Mouse (Mus musculus): Measurements from ENCODE around the gene Rnf126. TPM values are rescaled to one million over a fixed set of nuclear protein-coding genes. Genes with fewer than 3 reads are reported as not detected.

The Rnf126 gene
- polyA plus RNA-seq, 1 experiment from 2014 or later, result 77.3 TPM

- Histone ChIP-seq H3K9ac (replicated peaks; ENCODE audit: low read depth, low read length) (no peak overlapping the region), H3K27me3 (ENCODE audit: control insufficient read depth, insufficient read depth, low read length) (no peaks in the 10 kb centered on the region), H3K4me3 (ENCODE audit: low read depth, low read length) (no peak overlapping the region), H3K9me3 (ENCODE audit: control insufficient read depth, low read depth, low read length) (no peaks in the 10 kb centered on the region), H3K4me1 (ENCODE audit: control insufficient read depth, insufficient read depth, low read length) (peaks cover 18% of the 10 kb centered on the region), H3K27ac (ENCODE audit: low read length) (no peak overlapping the region), H3K36me3 (ENCODE audit: control insufficient read depth, insufficient read depth, low read length) (no peaks in the 10 kb centered on the region), H3K4me2 (replicated peaks; ENCODE audit: low read depth, low read length) (no peak overlapping the region)
- 96% methylated on average over 3 of the region's 3 CpGs for WGBS
- no peak for ATAC-seq (ENCODE audit: insufficient number of reproducible peaks, insufficient read depth, low FRiP score, low read depth)
Measured at GRCm38 (mm10) chr10:79795905-79796304, 29.2 kb upstream of the Rnf126 start.

- peaks cover 18% of the 10 kb centered on the region for H3K4me1 ChIP-seq (ENCODE audit: control insufficient read depth, insufficient read depth, low read length)
- H3K4me3 ChIP-seq (ENCODE audit: low read depth, low read length), result peak overlapping the region; percentile 92
- H3K27ac ChIP-seq (ENCODE audit: low read length), result peak overlapping the region; percentile 85
- peak overlapping the region; percentile 90; the same call in 1 of the 2 replicates for H3K9ac ChIP-seq (replicated peaks; ENCODE audit: low read depth, low read length)
- WGBS, result 13% methylated on average over 10 of the region's 10 CpGs
- peak overlapping the region; percentile 88 for H3K4me2 ChIP-seq (replicated peaks; ENCODE audit: low read depth, low read length)
- peak; percentile 39; the same call in 1 of the 2 replicates for ATAC-seq (ENCODE audit: insufficient number of reproducible peaks, insufficient read depth, low FRiP score, low read depth)
- H3K9me3 ChIP-seq (ENCODE audit: control insufficient read depth, low read depth, low read length), result no peaks in the 10 kb centered on the region
- H3K36me3 ChIP-seq (ENCODE audit: control insufficient read depth, insufficient read depth, low read length), result no peaks in the 10 kb centered on the region
- H3K27me3 ChIP-seq (ENCODE audit: control insufficient read depth, insufficient read depth, low read length), result no peaks in the 10 kb centered on the region
Measured at GRCm38 (mm10) chr10:79794491-79794931, 27.8 kb upstream of the Rnf126 start.

- WGBS, result 2% methylated on average over 38 of the region's 38 CpGs
- Histone ChIP-seq H3K4me1 (ENCODE audit: control insufficient read depth, insufficient read depth, low read length) (peaks cover 18% of the 10 kb centered on the region), H3K9me3 (ENCODE audit: control insufficient read depth, low read depth, low read length) (no peaks in the 10 kb centered on the region), H3K27ac (ENCODE audit: low read length) (peak overlapping the region; percentile 85), H3K4me3 (ENCODE audit: low read depth, low read length) (peak overlapping the region; percentile 92), H3K36me3 (ENCODE audit: control insufficient read depth, insufficient read depth, low read length) (no peaks in the 10 kb centered on the region), H3K9ac (replicated peaks; ENCODE audit: low read depth, low read length) (peak overlapping the region; percentile 90), H3K27me3 (ENCODE audit: control insufficient read depth, insufficient read depth, low read length) (no peaks in the 10 kb centered on the region), H3K4me2 (replicated peaks; ENCODE audit: low read depth, low read length) (peak overlapping the region; percentile 88)
- no peak for ATAC-seq (ENCODE audit: insufficient number of reproducible peaks, insufficient read depth, low FRiP score, low read depth)
Measured at GRCm38 (mm10) chr10:79793738-79794490, 27.2 kb upstream of the Rnf126 start.

- peak within 1 kb of the TSS; percentile 85 for H3K27ac ChIP-seq (ENCODE audit: low read length)
- H3K4me2 ChIP-seq (replicated peaks; ENCODE audit: low read depth, low read length), result peak within 1 kb of the TSS; percentile 88
- no peaks in the 10 kb centered on the region for H3K27me3 ChIP-seq (ENCODE audit: control insufficient read depth, insufficient read depth, low read length)
- 5% methylated on average over 51 of the region's 51 CpGs for WGBS
- no peaks in the 10 kb centered on the region for H3K36me3 ChIP-seq (ENCODE audit: control insufficient read depth, insufficient read depth, low read length)
- peaks cover 18% of the 10 kb centered on the region for H3K4me1 ChIP-seq (ENCODE audit: control insufficient read depth, insufficient read depth, low read length)
- H3K9ac ChIP-seq (replicated peaks; ENCODE audit: low read depth, low read length), result peak within 1 kb of the TSS; percentile 90
- peak; percentile 72 for ATAC-seq (ENCODE audit: insufficient number of reproducible peaks, insufficient read depth, low FRiP score, low read depth)
- no peaks in the 10 kb centered on the region for H3K9me3 ChIP-seq (ENCODE audit: control insufficient read depth, low read depth, low read length)
- H3K4me3 ChIP-seq (ENCODE audit: low read depth, low read length), result peak within 1 kb of the TSS; percentile 92
Measured at GRCm38 (mm10) chr10:79793051-79793737, 26.4 kb upstream of the Rnf126 start, which contains the start of gene Palm. Palm (plus strand) TSS chr10:79793572.

- H3K4me3 ChIP-seq (ENCODE audit: low read depth, low read length), result no peak overlapping the region
Measured at GRCm38 (mm10) chr10:79792339-79793040, 25.7 kb upstream of the Rnf126 start.

GRCm38 (mm10) chr10:79790861-79791260 is 24.1 kb upstream of the Rnf126 start, which contains the start of gene Prss57:
Prss57 (minus strand) TSS chr10:79790961.
- ATAC-seq (ENCODE audit: insufficient number of reproducible peaks, insufficient read depth, low FRiP score, low read depth), result no peak
- H3K9ac ChIP-seq (replicated peaks; ENCODE audit: low read depth, low read length), result no peak within 1 kb of the TSS
- H3K36me3 ChIP-seq (ENCODE audit: control insufficient read depth, insufficient read depth, low read length), result no peaks in the 10 kb centered on the region
- H3K9me3 ChIP-seq (ENCODE audit: control insufficient read depth, low read depth, low read length), result no peaks in the 10 kb centered on the region
- no peaks in the 10 kb centered on the region for H3K27me3 ChIP-seq (ENCODE audit: control insufficient read depth, insufficient read depth, low read length)
- WGBS, result 90% methylated on average over 4 of the region's 4 CpGs
- H3K4me2 ChIP-seq (replicated peaks; ENCODE audit: low read depth, low read length), result no peak within 1 kb of the TSS
- H3K4me1 ChIP-seq (ENCODE audit: control insufficient read depth, insufficient read depth, low read length), result peaks cover 15% of the 10 kb centered on the region
- H3K27ac ChIP-seq (ENCODE audit: low read length), result no peak within 1 kb of the TSS
- H3K4me3 ChIP-seq (ENCODE audit: low read depth, low read length), result no peak within 1 kb of the TSS

More at GRCm38 (mm10) chr10:79792339-79793040, 25.7 kb upstream of the Rnf126 start:
- Histone ChIP-seq H3K9ac (replicated peaks; ENCODE audit: low read depth, low read length) (no peak overlapping the region), H3K4me1 (ENCODE audit: control insufficient read depth, insufficient read depth, low read length) (peaks cover 18% of the 10 kb centered on the region), H3K4me2 (replicated peaks; ENCODE audit: low read depth, low read length) (no peak overlapping the region), H3K36me3 (ENCODE audit: control insufficient read depth, insufficient read depth, low read length) (no peaks in the 10 kb centered on the region), H3K9me3 (ENCODE audit: control insufficient read depth, low read depth, low read length) (no peaks in the 10 kb centered on the region), H3K27ac (ENCODE audit: low read length) (no peak overlapping the region), H3K27me3 (ENCODE audit: control insufficient read depth, insufficient read depth, low read length) (no peaks in the 10 kb centered on the region)
- WGBS, result 69% methylated on average over 5 of the region's 5 CpGs
- ATAC-seq (ENCODE audit: insufficient number of reproducible peaks, insufficient read depth, low FRiP score, low read depth), result no peak

- no peak overlapping the region for H3K9ac ChIP-seq (replicated peaks; ENCODE audit: low read depth, low read length)
Measured at GRCm38 (mm10) chr10:79789581-79789980, 22.8 kb upstream of the Rnf126 start.

More at GRCm38 (mm10) chr10:79789581-79789980, 22.8 kb upstream of the Rnf126 start:
- no peaks in the 10 kb centered on the region for H3K27me3 ChIP-seq (ENCODE audit: control insufficient read depth, insufficient read depth, low read length)
- no peaks in the 10 kb centered on the region for H3K9me3 ChIP-seq (ENCODE audit: control insufficient read depth, low read depth, low read length)
- H3K27ac ChIP-seq (ENCODE audit: low read length), result no peak overlapping the region
- no peaks in the 10 kb centered on the region for H3K36me3 ChIP-seq (ENCODE audit: control insufficient read depth, insufficient read depth, low read length)
- 52% methylated on average over 2 of the region's 2 CpGs for WGBS
- H3K4me1 ChIP-seq (ENCODE audit: control insufficient read depth, insufficient read depth, low read length), result peaks cover 8% of the 10 kb centered on the region
- ATAC-seq (ENCODE audit: insufficient number of reproducible peaks, insufficient read depth, low FRiP score, low read depth), result no peak
- no peak overlapping the region for H3K4me3 ChIP-seq (ENCODE audit: low read depth, low read length)
- H3K4me2 ChIP-seq (replicated peaks; ENCODE audit: low read depth, low read length), result no peak overlapping the region

Data from stomach, embryonic 14.5 days (tissue).